Mouse (Mus musculus) limb, embryonic 14.5 days (tissue): Measurements from ENCODE around the gene Tomm5. TPM values are rescaled to one million over a fixed set of nuclear protein-coding genes. Genes with fewer than 3 reads are reported as not detected.
A peak's percentile ranks its signal among the peaks of the same experiment; 100 is the strongest.
"Not testable (repeated sequence)": the region's sequence is repeated elsewhere in the genome, so short reads cannot be mapped to it uniquely, and the experiment has no call there.

ENCODE experiments used
- ATAC-seq: fragments of 200-750 bp; cut with Nextera tagmentation; 2 replicates; pipeline ENCODE4 v1.8.0; 2017; ENCODE audit warnings: low read depth, moderate number of reproducible peaks, moderate TSS enrichment; ENCODE audit not compliant: low FRiP score
- DNase-seq: peaks from one replicate; pipeline ENCODE4 v3.0.0-alpha.2; 2015; ENCODE audit warnings: low spot score
- H3K27ac ChIP-seq: fragments of 300-500 bp; sonication (generic); replicated peaks from 2 replicates; pipeline ENCODE4 v1.5.1; 2014; ENCODE audit warnings: low read depth, mild to moderate bottlenecking, low read length, moderate library complexity, mixed read lengths
- H3K27me3 ChIP-seq: fragments of 300-500 bp; sonication (generic); 2 replicates; pipeline ENCODE4 v1.6.1; 2014; ENCODE audit warnings: low read length, mixed read lengths; ENCODE audit not compliant: control insufficient read depth, insufficient read depth
- H3K36me3 ChIP-seq: fragments of 300-500 bp; sonication (generic); 2 replicates; pipeline ENCODE4 v1.6.1; 2014; ENCODE audit warnings: mild to moderate bottlenecking, low read length, moderate library complexity, mixed read lengths; ENCODE audit not compliant: control insufficient read depth, insufficient read depth
- H3K4me1 ChIP-seq: fragments of 300-500 bp; sonication (generic); 2 replicates; pipeline ENCODE4 v1.6.1; 2014; ENCODE audit warnings: antibody characterized with exemption, low read length, mixed read lengths; ENCODE audit not compliant: control insufficient read depth, insufficient read depth
- H3K4me2 ChIP-seq: fragments of 300-500 bp; sonication (generic); replicated peaks from 2 replicates; pipeline ENCODE4 v1.6.1; 2014; ENCODE audit warnings: low read depth, mild to moderate bottlenecking, low read length, moderate library complexity; ENCODE audit not compliant: severe bottlenecking
- H3K4me3 ChIP-seq: fragments of 300-500 bp; sonication (generic); replicated peaks from 2 replicates; pipeline ENCODE4 v1.5.1; 2014; ENCODE audit warnings: low read length
- H3K9ac ChIP-seq: fragments of 300-500 bp; sonication (generic); 2 replicates; pipeline ENCODE4 v1.6.1; 2014; ENCODE audit warnings: mild to moderate bottlenecking, low read depth, low read length, moderate library complexity; ENCODE audit not compliant: severe bottlenecking
- H3K9me3 ChIP-seq: fragments of 300-500 bp; sonication (generic); 2 replicates; pipeline ENCODE4 v1.6.1; 2016; ENCODE audit warnings: low read length; ENCODE audit not compliant: control insufficient read depth
- POLR2A ChIP-seq: fragments of 200-500 bp; IDR thresholded peaks from 2 replicates; pipeline ENCODE4 v1.8.0; 2012; ENCODE audit warnings: inconsistent platforms, mild to moderate bottlenecking, moderate library complexity, borderline replicate concordance; ENCODE audit not compliant: insufficient read depth, insufficient read length; ENCODE audit errors: extremely low read depth
- WGBS: fragments of 180-500 bp; shearing (Covaris S2); extraction: QIAGEN DNeasy Blood & Tissue Kit; methylation state at CpG from one replicate; pipeline ENCODE4 v1.1.7; 2014; 5-methylcytosine and 5-hydroxymethylcytosine counted together
- polyA plus RNA-seq, 2 experiments: library from polyadenylated mRNA; depleted of rRNA in 1 of 2; stranded (reverse) in 1 of 2; unstranded in 1 of 2; fragments of >200 nt; fragmentation: Nextera tagmentation in 1 of 2; extraction: Ambion mirVana in 1 of 2; gene quantifications; 2 replicates each; pipeline versions ENCODE4 v1.2.1 to v1.2.3; 2012 to 2014

Gene Tomm5
- polyA plus RNA-seq, 2 experiments, result 176 to 255 TPM

GRCm38 (mm10) chr4:45082951-45083350 lies 25.0 kb downstream of the Tomm5 start:
- Histone ChIP-seq H3K9me3 (no peaks in the 10 kb centered on the region), H3K27me3 (no peaks in the 10 kb centered on the region), H3K4me1 (peaks cover 11% of the 10 kb centered on the region), H3K9ac (no peak overlapping the region), H3K27ac (no peak overlapping the region), H3K4me2 (peak overlapping the region; percentile 66), H3K4me3 (peak overlapping the region; percentile 91), H3K36me3 (peaks cover 4% of the 10 kb centered on the region; the same call in 1 of the 2 replicates)
- TF ChIP-seq POLR2A, result no peak
- DNase-seq, result no peak
- ATAC-seq, result no peak
- WGBS, result 72% methylated on average over 9 of the region's 9 CpGs

- WGBS, result 90% methylated on average over 4 of the region's 4 CpGs
- H3K9me3 ChIP-seq, ATAC-seq, H3K4me3 ChIP-seq, H3K27me3 ChIP-seq, DNase-seq, H3K4me2 ChIP-seq, H3K27ac ChIP-seq, H3K36me3 ChIP-seq, H3K9ac ChIP-seq: not testable (repeated sequence)
- peaks cover 11% of the 10 kb centered on the region for H3K4me1 ChIP-seq
Measured at GRCm38 (mm10) chr4:45081041-45081440, 26.9 kb downstream of the Tomm5 start.

GRCm38 (mm10) chr4:45073544-45073943 lies 34.4 kb downstream of the Tomm5 start:
- H3K27me3 ChIP-seq, result no peaks in the 10 kb centered on the region
- H3K36me3 ChIP-seq, result peaks cover 2% of the 10 kb centered on the region; the same call in 1 of the 2 replicates
- H3K4me2 ChIP-seq, result no peak overlapping the region
- no peak overlapping the region for H3K27ac ChIP-seq
- WGBS, result 53% methylated on average over 6 of the region's 6 CpGs
- ATAC-seq, result no peak
- no peak overlapping the region for H3K9ac ChIP-seq
- H3K9me3 ChIP-seq, result no peaks in the 10 kb centered on the region
- no peaks in the 10 kb centered on the region; the same call in 1 of the 2 replicates for H3K4me1 ChIP-seq
- DNase-seq, result no peak
- TF ChIP-seq POLR2A, result no peak
- no peak overlapping the region for H3K4me3 ChIP-seq

- ATAC-seq (no peak), DNase-seq (no peak)
- Histone ChIP-seq H3K9me3 (no peaks in the 10 kb centered on the region), H3K9ac (no peak overlapping the region), H3K4me2 (no peak overlapping the region), H3K4me1 (no peaks in the 10 kb centered on the region; the same call in 1 of the 2 replicates), H3K27ac (no peak overlapping the region), H3K4me3 (no peak overlapping the region), H3K36me3 (no peaks in the 10 kb centered on the region), H3K27me3 (no peaks in the 10 kb centered on the region)
- no peak for TF ChIP-seq POLR2A
- 71% methylated on average over 15 of the region's 15 CpGs for WGBS
Measured at GRCm38 (mm10) chr4:45072261-45072973, 35.5 kb downstream of the Tomm5 start.

- DNase-seq (no peak), ATAC-seq (no peak)
- Histone ChIP-seq H3K9ac (no peak overlapping the region), H3K27ac (no peak overlapping the region), H3K4me1 (no peaks in the 10 kb centered on the region; the same call in 1 of the 2 replicates), H3K36me3 (no peaks in the 10 kb centered on the region), H3K4me3 (no peak overlapping the region), H3K9me3 (no peaks in the 10 kb centered on the region), H3K4me2 (no peak overlapping the region), H3K27me3 (no peaks in the 10 kb centered on the region)
- WGBS, result 77% methylated on average over 4 of the region's 4 CpGs
- TF ChIP-seq POLR2A, result no peak
Measured at GRCm38 (mm10) chr4:45067742-45068141, 40.2 kb downstream of the Tomm5 start.
